Mouse (Mus musculus) thymus, adult 2 months (tissue): Measurements from ENCODE around the gene Cnga2.

Source experiments
- CTCF ChIP-seq: fragments of 200-500 bp; IDR thresholded peaks from 2 replicates; pipeline ENCODE4 v1.5.1; 2012; ENCODE audit warnings: mild to moderate bottlenecking, control low read depth, low read length, moderate library complexity, borderline replicate concordance; ENCODE audit not compliant: control insufficient read depth, poor library complexity, insufficient read depth; ENCODE audit errors: extremely low read depth
- POLR2A ChIP-seq: fragments of 200-500 bp; IDR thresholded peaks from 2 replicates; pipeline ENCODE4 v1.6.1; 2012; ENCODE audit warnings: mild to moderate bottlenecking, low read length, control low read depth, moderate library complexity; ENCODE audit not compliant: control insufficient read depth, poor library complexity, insufficient read depth; ENCODE audit errors: extremely low read depth

DNA sequence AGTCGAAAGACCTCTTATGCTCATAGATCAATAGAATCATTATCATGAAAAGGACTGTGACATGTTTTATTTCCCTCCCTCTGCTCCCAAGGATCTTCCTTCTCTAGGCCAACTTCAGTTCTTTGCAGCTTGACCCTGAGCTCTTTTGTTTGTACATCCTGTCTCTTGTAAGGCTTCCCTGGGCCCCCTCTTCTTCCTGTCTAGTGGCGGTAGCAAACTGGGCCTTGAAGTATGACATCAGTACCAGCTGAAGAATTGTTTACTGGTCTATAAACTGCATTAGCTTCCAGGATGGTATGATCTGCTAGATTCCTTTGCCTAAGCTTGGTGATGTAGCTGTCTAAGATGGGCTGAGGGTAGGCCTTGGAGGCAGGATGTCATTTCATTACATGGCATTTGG, 10.3 kb upstream of the Cnga2 start:
- TF ChIP-seq POLR2A (no peak), CTCF (no peak)
